Mouse (Mus musculus): ENCODE results near the gene Lamtor2. TPM values are rescaled to one million over a fixed set of nuclear protein-coding genes. Genes with fewer than 3 reads are reported as not detected.

The Lamtor2 gene
- polyA plus RNA-seq, 1 experiment = 133 TPM

DNA sequence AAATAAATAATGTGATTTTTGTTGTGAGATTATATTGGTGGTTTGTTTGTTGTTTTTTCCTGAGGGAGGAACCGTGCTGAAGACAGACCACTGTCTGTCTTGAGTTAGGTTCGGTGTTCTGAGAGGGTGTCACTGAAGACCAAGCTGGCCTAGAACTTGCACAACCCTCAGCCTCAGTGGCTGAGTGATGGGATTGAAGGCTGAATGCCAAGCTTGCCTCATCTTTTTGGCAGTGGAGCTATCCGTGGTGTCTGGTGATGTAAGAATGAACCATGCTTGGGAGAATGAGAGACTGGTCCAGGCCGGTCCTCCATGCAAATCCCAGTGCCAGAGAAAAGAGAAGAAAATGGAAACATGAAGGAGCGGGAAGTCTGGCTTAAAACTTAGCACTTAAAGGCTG is 16.8 kb upstream of the Lamtor2 start:
- no peak overlapping the region for H3K27ac ChIP-seq (ENCODE audit: insufficient read depth, low read length)
- TF ChIP-seq CTCF (IDR thresholded peaks at IDR 0.05; ENCODE audit: extremely low read depth, insufficient read depth, low read length) (no peak), POLR2A (IDR thresholded peaks at IDR 0.05; ENCODE audit: extremely low read depth, insufficient read depth, low read length) (no peak)

DNA sequence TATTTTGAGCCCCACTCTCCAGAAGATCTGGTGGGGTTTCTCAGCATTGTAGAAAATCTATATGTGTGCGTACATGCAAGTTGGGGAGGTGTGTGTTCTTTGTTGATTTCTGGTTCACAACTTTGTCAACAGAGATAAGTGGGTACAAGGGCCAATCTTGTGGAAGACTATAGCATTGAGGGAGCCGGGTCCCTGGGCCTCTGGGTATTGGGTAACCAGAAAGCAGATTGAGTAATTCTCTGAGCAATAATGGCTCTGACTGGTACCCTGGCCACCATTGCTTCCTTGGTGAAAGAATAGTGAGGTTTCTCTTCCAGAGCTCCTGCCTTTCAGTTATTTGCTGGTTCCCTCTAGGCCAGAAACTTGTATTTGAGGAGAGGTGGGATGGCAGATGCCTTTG is 16.2 kb upstream of the Lamtor2 start:
- Histone ChIP-seq H3K27ac (ENCODE audit: insufficient read depth, low read length) (no peak overlapping the region), H3K4me3 (ENCODE audit: insufficient read depth, low read length) (no peak overlapping the region), H3K4me1 (ENCODE audit: control insufficient read depth, insufficient read depth, low read length) (peaks cover 1% of the 10 kb centered on the region; the same call in 1 of the 2 replicates)
- TF ChIP-seq POLR2A (IDR thresholded peaks at IDR 0.05; ENCODE audit: extremely low read depth, insufficient read depth, low read length) = no peak
- TF ChIP-seq CTCF (IDR thresholded peaks at IDR 0.05; ENCODE audit: extremely low read depth, insufficient read depth, low read length) = no peak

More for the DNA sequence above, 16.8 kb upstream of the Lamtor2 start:
- Histone ChIP-seq H3K4me1 (ENCODE audit: control insufficient read depth, insufficient read depth, low read length) (peaks cover 1% of the 10 kb centered on the region; the same call in 1 of the 2 replicates), H3K4me3 (ENCODE audit: insufficient read depth, low read length) (no peak overlapping the region)

GRCm38 (mm10) chr3:88568615-88569014 is 15.7 kb upstream of the Lamtor2 start:
- no peak for TF ChIP-seq CTCF (IDR thresholded peaks at IDR 0.05; ENCODE audit: extremely low read depth, insufficient read depth, low read length)
- TF ChIP-seq POLR2A (IDR thresholded peaks at IDR 0.05; ENCODE audit: extremely low read depth, insufficient read depth, low read length) = no peak
- no peak overlapping the region for H3K27ac ChIP-seq (ENCODE audit: insufficient read depth, low read length)
- peaks cover 1% of the 10 kb centered on the region; the same call in 1 of the 2 replicates for H3K4me1 ChIP-seq (ENCODE audit: control insufficient read depth, insufficient read depth, low read length)
- H3K4me3 ChIP-seq (ENCODE audit: insufficient read depth, low read length) = no peak overlapping the region

DNA sequence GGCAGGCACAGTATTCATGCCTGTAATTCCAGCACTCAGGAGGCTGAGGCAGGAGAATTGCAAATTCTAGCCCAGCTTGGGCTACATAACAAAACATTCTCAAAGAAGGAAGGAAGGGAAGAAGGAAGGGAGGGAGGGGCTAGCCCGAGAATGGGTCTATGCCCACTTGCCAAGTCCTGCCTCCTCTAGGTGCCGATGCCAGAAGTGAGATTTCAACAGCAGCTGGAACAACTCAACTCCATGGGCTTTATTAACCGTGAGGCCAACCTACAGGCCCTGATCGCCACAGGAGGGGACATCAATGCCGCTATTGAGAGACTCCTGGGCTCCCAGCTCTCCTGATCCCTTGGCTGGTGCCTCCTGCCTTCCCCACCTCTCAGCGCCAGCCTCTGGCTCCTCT is 15.0 kb upstream of the Lamtor2 start:
- H3K27ac ChIP-seq (ENCODE audit: insufficient read depth, low read length) = no peak overlapping the region
- TF ChIP-seq POLR2A (IDR thresholded peaks at IDR 0.05; ENCODE audit: extremely low read depth, insufficient read depth, low read length) = no peak
- TF ChIP-seq CTCF (IDR thresholded peaks at IDR 0.05; ENCODE audit: extremely low read depth, insufficient read depth, low read length) = no peak
- H3K4me1 ChIP-seq (ENCODE audit: control insufficient read depth, insufficient read depth, low read length) = peaks cover 1% of the 10 kb centered on the region; the same call in 1 of the 2 replicates
- H3K4me3 ChIP-seq (ENCODE audit: insufficient read depth, low read length) = no peak overlapping the region

GRCm38 (mm10) chr3:88566536-88567061 is 13.7 kb upstream of the Lamtor2 start:
- Histone ChIP-seq H3K4me1 (ENCODE audit: control insufficient read depth, insufficient read depth, low read length) (peaks cover 1% of the 10 kb centered on the region; the same call in 1 of the 2 replicates), H3K4me3 (ENCODE audit: insufficient read depth, low read length) (no peak overlapping the region), H3K27ac (ENCODE audit: insufficient read depth, low read length) (no peak overlapping the region)
- TF ChIP-seq CTCF (IDR thresholded peaks at IDR 0.05; ENCODE audit: extremely low read depth, insufficient read depth, low read length) (no peak), POLR2A (IDR thresholded peaks at IDR 0.05; ENCODE audit: extremely low read depth, insufficient read depth, low read length) (no peak)

- Histone ChIP-seq H3K27ac (ENCODE audit: insufficient read depth, low read length) (no peak overlapping the region), H3K4me1 (ENCODE audit: control insufficient read depth, insufficient read depth, low read length) (peaks cover 1% of the 10 kb centered on the region; the same call in 1 of the 2 replicates), H3K4me3 (ENCODE audit: insufficient read depth, low read length) (no peak overlapping the region)
- TF ChIP-seq POLR2A (IDR thresholded peaks at IDR 0.05; ENCODE audit: extremely low read depth, insufficient read depth, low read length) = no peak
- no peak for TF ChIP-seq CTCF (IDR thresholded peaks at IDR 0.05; ENCODE audit: extremely low read depth, insufficient read depth, low read length)
Observed at GRCm38 (mm10) chr3:88566116-88566515, 13.2 kb upstream of the Lamtor2 start.

GRCm38 (mm10) chr3:88563966-88564365 is 11.1 kb upstream of the Lamtor2 start:
- peaks cover 1% of the 10 kb centered on the region; the same call in 1 of the 2 replicates for H3K4me1 ChIP-seq (ENCODE audit: control insufficient read depth, insufficient read depth, low read length)
- TF ChIP-seq POLR2A (IDR thresholded peaks at IDR 0.05; ENCODE audit: extremely low read depth, insufficient read depth, low read length) (no peak), CTCF (IDR thresholded peaks at IDR 0.05; ENCODE audit: extremely low read depth, insufficient read depth, low read length) (no peak)
- no peak overlapping the region for H3K27ac ChIP-seq (ENCODE audit: insufficient read depth, low read length)
- no peak overlapping the region for H3K4me3 ChIP-seq (ENCODE audit: insufficient read depth, low read length)

DNA sequence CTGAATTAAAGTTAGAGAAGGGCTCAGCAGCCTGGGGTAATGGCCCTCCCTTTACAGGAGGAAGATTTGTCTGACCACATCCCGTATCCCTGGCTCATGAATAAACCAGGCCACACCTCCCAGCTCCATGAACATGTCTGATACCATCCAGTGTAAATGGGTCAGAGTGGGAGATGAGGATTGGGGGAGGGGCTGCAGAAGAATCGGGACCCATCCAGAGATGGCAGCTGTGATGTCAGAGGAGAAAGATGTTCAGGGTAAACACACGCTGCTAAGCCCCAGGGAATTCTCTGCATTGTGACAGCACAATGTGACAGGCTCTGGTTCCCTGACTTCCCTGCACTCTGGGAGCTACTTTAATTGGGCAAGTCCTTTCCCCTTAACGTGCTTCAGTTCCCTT is 10.6 kb upstream of the Lamtor2 start:
- Histone ChIP-seq H3K4me3 (ENCODE audit: insufficient read depth, low read length) (no peak overlapping the region), H3K27ac (ENCODE audit: insufficient read depth, low read length) (no peak overlapping the region)
- TF ChIP-seq CTCF (IDR thresholded peaks at IDR 0.05; ENCODE audit: extremely low read depth, insufficient read depth, low read length) (no peak), POLR2A (IDR thresholded peaks at IDR 0.05; ENCODE audit: extremely low read depth, insufficient read depth, low read length) (no peak)

GRCm38 (mm10) chr3:88561989-88562388 is 9.1 kb upstream of the Lamtor2 start:
- no peak overlapping the region for H3K4me3 ChIP-seq (ENCODE audit: insufficient read depth, low read length)
- TF ChIP-seq POLR2A (IDR thresholded peaks at IDR 0.05; ENCODE audit: extremely low read depth, insufficient read depth, low read length) (no peak), CTCF (IDR thresholded peaks at IDR 0.05; ENCODE audit: extremely low read depth, insufficient read depth, low read length) (no peak)
- H3K4me1 ChIP-seq (ENCODE audit: control insufficient read depth, insufficient read depth, low read length) = peaks cover 1% of the 10 kb centered on the region; the same call in 1 of the 2 replicates
- no peak overlapping the region for H3K27ac ChIP-seq (ENCODE audit: insufficient read depth, low read length)

More for the DNA sequence above, 10.6 kb upstream of the Lamtor2 start:
- H3K4me1 ChIP-seq (ENCODE audit: control insufficient read depth, insufficient read depth, low read length) = peaks cover 1% of the 10 kb centered on the region; the same call in 1 of the 2 replicates

DNA sequence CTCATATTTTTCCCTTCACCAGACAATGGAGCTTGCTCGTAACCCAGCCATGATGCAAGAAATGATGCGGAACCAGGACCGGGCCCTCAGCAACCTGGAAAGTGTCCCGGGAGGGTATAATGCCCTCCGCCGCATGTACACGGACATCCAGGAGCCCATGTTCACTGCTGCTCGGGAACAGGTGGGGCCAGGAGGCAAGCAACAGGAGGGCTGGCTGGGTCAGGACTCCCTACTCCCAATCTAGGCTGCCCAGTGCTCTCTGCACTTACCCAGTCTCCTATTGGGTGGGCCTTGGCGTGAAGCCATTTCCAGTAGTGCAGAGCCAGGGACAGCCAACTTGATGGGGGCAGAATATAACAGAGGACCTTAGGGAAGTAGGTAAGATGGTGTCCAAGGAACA is 6.7 kb upstream of the Lamtor2 start:
- Histone ChIP-seq H3K4me1 (ENCODE audit: control insufficient read depth, insufficient read depth, low read length) (no peaks in the 10 kb centered on the region), H3K27ac (ENCODE audit: insufficient read depth, low read length) (no peak overlapping the region), H3K4me3 (ENCODE audit: insufficient read depth, low read length) (no peak overlapping the region)
- no peak for TF ChIP-seq CTCF (IDR thresholded peaks at IDR 0.05; ENCODE audit: extremely low read depth, insufficient read depth, low read length)
- TF ChIP-seq POLR2A (IDR thresholded peaks at IDR 0.05; ENCODE audit: extremely low read depth, insufficient read depth, low read length) = no peak

Measured in cortical plate, adult 2 months (tissue).